8 mouse cellular contexts compared by ENCODE assay signal in genomic region chr8:127589291-127589690, GRCm38 (mm10).
DNase-seq lines count a peak whose midpoint lies in the region; ATAC-seq and TF ChIP-seq lines count a peak whose summit lies in the region.

No protein-coding gene starts in this region.

- ATAC-seq in cerebellum, adult (ENCODE audit: insufficient number of reproducible peaks, low FRiP score, low TSS enrichment): no peak

- TF ChIP-seq POLR2A in lung, adult 2 months (IDR thresholded peaks at IDR 0.05; ENCODE audit: borderline replicate concordance, extremely low read depth, low read depth, low read length): no peak

- peak; percentile 76 for TF ChIP-seq CTCF in lung, adult 2 months (IDR thresholded peaks at IDR 0.05; ENCODE audit: insufficient read depth, low read length)

- H3K4me1 ChIP-seq in lung, adult 2 months (ENCODE audit: control insufficient read depth, insufficient read depth, low read length): 0 out of 2 replicates have a peak, but pooled peaks cover 3% of the 10 kb centered on the region

- peak; percentile 6 for DNase-seq in cerebellum, adult 11-12 months
- peak; percentile 60 for DNase-seq in ovary, postnatal 36 days (ENCODE audit: low spot score)
- DNase-seq in ovary, postnatal 10 days (ENCODE audit: low spot score): no peak
- DNase-seq in cerebellum, adult 9-10 months: peak; percentile 18
- peak; percentile 61 to 76 for DNase-seq in heart, postnatal 14 days
- peak; percentile 62 for DNase-seq in lung, adult 2 months
- peak; percentile 14 for DNase-seq in spleen, adult 12 weeks (ENCODE audit: low spot score)

- no peak overlapping the region for H3K4me3 ChIP-seq in lung, adult 2 months (replicated peaks; ENCODE audit: extremely low read depth, low read depth, low read length)

- intact Hi-C loops in heart, postnatal 14 days (cut with DNase I): loop anchor here (2.0 to 10.0 kb wide), 4 partner anchors 257 to 906 kb away; no protein-coding TSS in a partner anchor

- 32% methylated on average over 4 of the region's 4 CpGs for WGBS in lung, adult 2 months
